Mouse (Mus musculus): ENCODE measurements around the gene Elmo2. TPM values are rescaled to one million over a fixed set of nuclear protein-coding genes. Genes with fewer than 3 reads are reported as not detected.

The Elmo2 gene
- polyA plus RNA-seq, 1 experiment: 36.2 TPM

- no peak for DNase-seq (ENCODE audit: low spot score)
Observed at GRCm38 (mm10) chr2:165323484-165323883, 2.8 kb downstream of the Elmo2 start.

DNA sequence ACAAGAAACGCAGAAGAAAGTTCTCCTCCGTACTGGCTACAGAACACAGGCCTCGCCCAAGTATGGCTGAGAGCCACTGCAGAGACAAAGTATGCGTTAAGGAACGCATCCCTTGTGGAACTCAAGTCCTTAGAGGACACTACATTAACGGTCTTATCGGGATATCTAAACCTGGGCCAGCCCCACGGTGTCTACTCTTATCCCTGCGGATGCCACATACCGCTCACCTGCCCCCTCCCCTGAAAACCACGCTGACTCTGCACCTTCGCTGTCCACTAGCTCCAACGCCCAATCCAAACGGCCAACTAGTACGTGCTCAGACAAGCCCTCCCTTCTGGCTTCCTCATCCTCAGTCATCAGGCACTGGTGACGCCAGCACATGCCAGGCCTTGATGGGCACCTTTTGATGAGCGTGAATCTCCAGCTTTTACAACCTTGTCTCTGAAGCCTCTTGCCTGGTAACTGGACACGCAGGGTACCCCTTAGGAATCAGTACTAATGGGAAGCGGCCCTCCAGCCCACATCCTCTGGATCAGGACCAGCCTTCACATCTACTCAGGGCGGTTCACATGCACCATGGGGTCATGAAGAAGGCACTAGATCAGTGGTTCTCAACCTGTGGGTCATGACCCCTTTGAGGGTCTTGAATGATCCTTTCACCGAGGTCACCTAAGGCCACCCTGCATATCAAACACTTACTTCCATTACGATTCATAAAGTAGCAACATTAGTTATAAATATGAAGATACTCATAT, 4.1 kb downstream of the Elmo2 start:
- DNase-seq (ENCODE audit: low spot score): no peak

GRCm38 (mm10) chr2:165321381-165321888, 4.8 kb downstream of the Elmo2 start:
- DNase-seq (ENCODE audit: low spot score): no peak

- DNase-seq (ENCODE audit: low spot score): no peak
Observed at GRCm38 (mm10) chr2:165320531-165321150, 5.6 kb downstream of the Elmo2 start.

GRCm38 (mm10) chr2:165319503-165319902, 6.8 kb downstream of the Elmo2 start:
- no peak for DNase-seq (ENCODE audit: low spot score)

- no peak for DNase-seq (ENCODE audit: low spot score)
Observed at GRCm38 (mm10) chr2:165318941-165319340, 7.3 kb downstream of the Elmo2 start.

DNA sequence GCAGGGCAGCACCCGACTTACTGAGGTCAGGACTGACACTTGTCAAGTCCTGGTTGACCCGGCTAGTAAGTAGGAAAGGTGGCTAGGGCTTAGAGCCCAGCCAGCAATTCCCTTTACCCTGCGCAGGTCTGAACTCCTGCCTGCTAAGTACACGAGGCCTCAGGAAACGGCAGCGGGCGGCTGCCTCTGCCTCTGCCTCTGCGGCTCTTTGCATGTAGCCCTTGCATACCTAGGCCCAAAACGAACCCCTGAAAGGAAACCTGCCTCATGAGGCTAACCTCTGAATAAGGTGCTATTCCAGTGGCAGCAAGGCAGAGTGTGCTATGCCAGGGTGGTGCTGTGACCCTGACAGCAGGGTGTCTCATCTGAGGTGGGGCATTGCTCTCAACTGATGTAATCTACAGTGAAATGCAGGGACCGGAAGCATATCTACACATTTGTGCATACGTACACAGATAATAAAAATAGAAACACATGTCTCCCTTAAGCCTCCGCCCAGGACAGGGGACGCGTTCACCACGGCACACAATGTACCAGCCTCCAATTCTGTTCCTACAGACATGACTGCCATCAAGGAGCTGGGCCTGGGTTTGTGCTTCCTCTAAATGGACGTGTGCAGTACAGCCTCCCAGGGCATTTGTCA, 8.5 kb downstream of the Elmo2 start:
- no peak for DNase-seq (ENCODE audit: low spot score)

DNA sequence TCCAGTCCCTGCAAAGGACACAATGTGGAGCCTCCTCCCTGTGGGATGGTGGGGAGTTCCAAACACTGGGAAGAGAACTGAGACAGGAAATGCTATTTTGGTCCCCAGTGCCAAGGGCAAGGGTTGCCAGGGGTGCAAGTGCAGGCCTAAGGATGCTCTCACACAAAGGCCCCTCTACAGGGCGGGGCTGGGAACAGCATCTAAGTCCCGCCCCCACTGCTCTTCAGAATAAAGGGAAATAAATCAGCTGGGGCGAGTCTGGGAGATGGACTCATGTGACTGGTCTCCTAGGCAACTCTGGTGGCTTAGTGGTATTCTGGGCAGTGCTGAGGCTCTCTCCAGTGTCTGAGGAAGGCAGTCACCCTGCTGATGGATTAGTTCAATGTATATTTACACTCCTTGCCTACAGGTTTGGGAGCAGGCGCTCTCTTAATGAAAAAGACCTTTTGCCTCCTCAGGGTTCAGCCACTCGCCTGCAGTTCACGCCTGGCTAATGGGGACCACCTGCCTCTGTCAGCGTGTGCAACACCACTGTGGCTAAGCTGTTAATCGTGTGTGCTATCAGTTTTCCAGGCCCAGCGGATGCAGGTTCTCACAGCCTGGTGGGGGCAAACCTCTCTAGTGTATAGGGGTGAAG, 9.3 kb downstream of the Elmo2 start:
- no peak for DNase-seq (ENCODE audit: low spot score)

GRCm38 (mm10) chr2:165316204-165316603, 10.1 kb downstream of the Elmo2 start:
- no peak for DNase-seq (ENCODE audit: low spot score)

DNA sequence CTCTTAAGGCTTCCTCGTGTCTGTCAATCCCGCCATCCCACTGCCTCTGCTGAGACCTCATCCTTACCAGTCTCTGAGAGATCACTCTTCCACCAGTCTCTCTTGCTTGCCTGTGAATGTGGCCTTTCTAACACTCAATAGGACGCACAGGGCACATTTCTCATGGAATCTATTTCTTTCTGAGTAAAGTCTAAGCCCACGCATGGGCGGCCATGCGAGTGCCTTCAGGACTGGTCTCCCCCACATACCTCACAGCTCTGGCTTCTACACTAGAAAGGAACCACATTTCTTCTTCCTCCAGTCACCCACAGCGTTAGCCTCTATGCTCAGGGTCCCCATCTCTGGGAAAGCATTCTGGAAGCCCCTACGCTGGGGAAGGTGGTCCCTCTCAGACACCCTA, 12.1 kb downstream of the Elmo2 start:
- no peak for DNase-seq (ENCODE audit: low spot score)

DNA sequence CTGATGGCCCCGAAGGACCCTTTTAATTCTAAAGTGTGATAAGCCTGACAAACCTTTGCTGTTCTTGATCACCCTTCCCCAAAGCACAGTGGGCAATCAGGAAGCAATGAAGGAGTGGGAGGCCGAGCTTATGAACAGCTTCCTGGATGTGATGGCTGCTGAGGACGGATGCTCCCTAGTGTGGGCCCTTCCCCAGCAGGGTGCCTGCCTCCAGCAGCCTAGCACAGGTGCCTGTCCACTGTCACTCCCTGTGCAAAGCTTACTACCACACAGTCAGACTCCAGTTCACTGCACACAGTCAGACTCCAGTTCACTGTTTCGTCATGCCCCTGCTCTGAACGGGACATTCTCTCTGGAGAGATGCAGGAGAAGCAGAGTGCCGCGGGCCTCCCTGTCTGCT, 13.9 kb downstream of the Elmo2 start:
- DNase-seq (ENCODE audit: low spot score): no peak

- DNase-seq (ENCODE audit: low spot score): no peak
Observed at GRCm38 (mm10) chr2:165311577-165311976, 14.7 kb downstream of the Elmo2 start.

GRCm38 (mm10) chr2:165310818-165311425, 15.4 kb downstream of the Elmo2 start:
- no peak for DNase-seq (ENCODE audit: low spot score)

GRCm38 (mm10) chr2:165307801-165308200, 18.5 kb downstream of the Elmo2 start:
- no peak for DNase-seq (ENCODE audit: low spot score)

GRCm38 (mm10) chr2:165305438-165305837, 20.8 kb downstream of the Elmo2 start:
- no peak for DNase-seq (ENCODE audit: low spot score)

- no peak for DNase-seq (ENCODE audit: low spot score)
Observed at GRCm38 (mm10) chr2:165304819-165305218, 21.5 kb downstream of the Elmo2 start.

GRCm38 (mm10) chr2:165303354-165304012, 22.8 kb downstream of the Elmo2 start:
- no peak for DNase-seq (ENCODE audit: low spot score)

DNA sequence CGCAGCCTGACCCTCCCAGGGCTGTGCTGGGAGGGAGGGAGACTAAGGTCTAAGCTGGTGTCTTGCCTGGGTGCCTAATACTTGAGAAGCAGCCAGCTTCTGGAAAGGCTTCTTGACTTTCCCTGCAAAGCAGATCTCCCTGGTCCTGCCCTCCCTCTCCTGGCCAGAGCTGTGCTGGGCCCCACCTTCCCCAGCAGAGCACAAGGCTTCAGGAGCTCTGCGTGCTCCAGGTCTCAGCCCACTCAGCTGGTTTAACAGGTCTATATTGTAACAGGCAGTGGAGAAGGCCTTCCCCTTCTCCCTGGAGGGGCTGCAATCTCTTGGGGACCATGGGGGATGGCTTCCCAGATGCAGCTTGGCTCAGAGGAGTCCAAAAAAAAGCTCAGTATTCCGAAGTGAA, 24.9 kb downstream of the Elmo2 start:
- DNase-seq (ENCODE audit: low spot score): no peak

- no peak for DNase-seq (ENCODE audit: low spot score)
Observed at GRCm38 (mm10) chr2:165300885-165301284, 25.4 kb downstream of the Elmo2 start.

DNA sequence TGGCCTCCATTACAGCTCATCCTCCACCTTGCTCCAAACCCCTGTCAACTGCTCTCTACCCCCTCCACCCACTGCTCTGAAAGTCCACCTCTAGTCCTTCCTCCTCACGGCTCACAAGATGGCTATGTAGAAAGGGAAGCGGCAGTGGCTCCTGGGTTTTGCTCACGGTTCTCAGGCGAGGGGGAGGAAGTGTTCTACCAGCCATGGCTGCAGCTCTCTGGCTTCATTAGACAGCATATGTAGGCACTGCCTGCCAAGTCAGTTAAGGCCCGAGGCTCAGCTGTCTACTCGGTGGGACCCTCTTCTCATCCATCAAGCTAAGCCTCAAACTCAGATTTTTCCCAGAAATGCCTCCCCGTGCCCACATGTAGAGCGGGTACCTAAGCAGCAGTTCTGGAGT, 25.9 kb downstream of the Elmo2 start:
- DNase-seq (ENCODE audit: low spot score): no peak

GRCm38 (mm10) chr2:165297429-165297828, 28.9 kb downstream of the Elmo2 start:
- DNase-seq (ENCODE audit: low spot score): no peak
